Mouse (Mus musculus) lung, postnatal 0 days (tissue): ENCODE measurements around the gene Adcy7. TPM values are rescaled to one million over a fixed set of nuclear protein-coding genes. Genes with fewer than 3 reads are reported as not detected.

Experiments used
- ATAC-seq: fragments of 200-750 bp; cut with Nextera tagmentation; 2 replicates; pipeline ENCODE4 v1.8.0; 2017; ENCODE audit warnings: moderate library complexity
- DNase-seq: peaks from one replicate; pipeline ENCODE4 v3.0.0-alpha.2; 2016; ENCODE audit warnings: low spot score
- H3K27ac ChIP-seq: fragments of 300-500 bp; sonication (generic); 2 replicates; pipeline ENCODE4 v1.5.1; 2014; ENCODE audit warnings: antibody characterized with exemption, mild to moderate bottlenecking, low read length, mixed read lengths
- H3K27me3 ChIP-seq: fragments of 300-500 bp; sonication (generic); replicated peaks from 2 replicates; pipeline ENCODE4 v1.6.1; 2014; ENCODE audit warnings: low read length, mixed read lengths; ENCODE audit not compliant: insufficient read depth
- H3K36me3 ChIP-seq: fragments of 300-500 bp; sonication (generic); 2 replicates; pipeline ENCODE4 v1.6.1; 2014; ENCODE audit warnings: low read length, mixed read lengths; ENCODE audit not compliant: insufficient read depth
- H3K4me1 ChIP-seq: fragments of 300-500 bp; sonication (generic); 2 replicates; pipeline ENCODE4 v1.6.1; 2014; ENCODE audit warnings: antibody characterized with exemption, low read depth, low read length, mixed read lengths; ENCODE audit not compliant: insufficient read depth
- H3K4me2 ChIP-seq: fragments of 300-500 bp; sonication (generic); replicated peaks from 2 replicates; pipeline ENCODE4 v1.6.1; 2014; ENCODE audit warnings: low read depth, mild to moderate bottlenecking, low read length, moderate library complexity, mixed read lengths
- H3K4me3 ChIP-seq: fragments of 300-500 bp; sonication (generic); 2 replicates; pipeline ENCODE4 v1.5.1; 2014; ENCODE audit warnings: low read depth, low read length
- H3K9ac ChIP-seq: fragments of 300-500 bp; sonication (generic); replicated peaks from 2 replicates; pipeline ENCODE4 v1.6.1; 2014; ENCODE audit warnings: low read depth, mild to moderate bottlenecking
- H3K9me3 ChIP-seq: fragments of 300-500 bp; sonication (generic); 2 replicates; pipeline ENCODE4 v1.6.1; 2016; ENCODE audit warnings: low read length, mixed read lengths
- CTCF ChIP-seq: IDR thresholded peaks from 2 replicates; pipeline ENCODE4 v1.5.1; 2016; ENCODE audit warnings: antibody characterized with exemption, mild to moderate bottlenecking
- EP300 ChIP-seq: IDR thresholded peaks from 2 replicates; pipeline ENCODE4 v1.6.1; 2016; ENCODE audit warnings: antibody characterized with exemption, mild to moderate bottlenecking, control low read depth
- WGBS: fragments of 180-500 bp; shearing (Covaris S2); extraction: QIAGEN DNeasy Blood & Tissue Kit; methylation state at CpG from one replicate; pipeline ENCODE4 v1.1.7; 2014; 5-methylcytosine and 5-hydroxymethylcytosine counted together
- polyA plus RNA-seq: library from polyadenylated mRNA; unstranded; fragments of >200 nt; fragmentation: Nextera tagmentation; extraction: Ambion mirVana; gene quantifications from 2 replicates; pipeline ENCODE4 v1.2.1, GENCODE M21; 2015

The Adcy7 gene
- polyA plus RNA-seq, 1 experiment from 2014 or later = 16.5 TPM

GRCm38 (mm10) chr8:88293590-88294356 lies 21.6 kb downstream of the Adcy7 start:
- DNase-seq = no peak
- Histone ChIP-seq H3K4me1 (0 out of 2 replicates have a peak, but pooled peaks cover 7% of the 10 kb centered on the region), H3K27me3 (no peaks in the 10 kb centered on the region), H3K9me3 (no peaks in the 10 kb centered on the region), H3K9ac (no peak overlapping the region), H3K36me3 (0 out of 2 replicates have a peak, but pooled peaks cover 3% of the 10 kb centered on the region), H3K27ac (no peak overlapping the region), H3K4me2 (0 out of 2 replicates have a peak overlapping the region, but pooled peaks have one; percentile 5), H3K4me3 (no peak overlapping the region)
- WGBS = 82% methylated on average over 9 of the region's 9 CpGs
- TF ChIP-seq EP300 = no peak
- no peak for TF ChIP-seq CTCF
- 0 out of 2 replicates have a peak, but pooled peaks have one; percentile 8 for ATAC-seq

DNA sequence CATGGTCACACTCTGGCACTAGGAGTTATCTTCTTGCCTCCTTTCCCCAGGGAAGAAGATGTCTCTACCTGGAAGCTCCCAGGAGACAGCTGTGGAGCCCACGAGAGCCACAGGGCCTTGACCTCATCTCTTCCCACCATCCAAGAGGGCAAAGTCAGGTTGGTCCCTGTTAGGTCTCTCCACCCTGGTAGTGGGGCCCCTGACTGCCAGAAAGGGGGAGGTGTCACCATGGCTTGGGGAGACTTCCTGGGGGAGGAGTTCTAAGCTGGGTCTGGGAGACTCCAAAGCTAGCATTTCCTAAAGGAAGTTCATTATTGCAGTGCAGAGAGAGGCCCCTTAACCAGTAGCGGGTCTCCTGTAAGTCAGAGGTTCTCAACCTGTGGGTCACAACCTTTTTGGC lies 22.8 kb downstream of the Adcy7 start:
- Histone ChIP-seq H3K36me3 (0 out of 2 replicates have a peak, but pooled peaks cover 3% of the 10 kb centered on the region), H3K9me3 (no peaks in the 10 kb centered on the region), H3K27ac (0 out of 2 replicates have a peak overlapping the region, but pooled peaks have one; percentile 14), H3K4me1 (0 out of 2 replicates have a peak, but pooled peaks cover 7% of the 10 kb centered on the region), H3K27me3 (no peaks in the 10 kb centered on the region), H3K4me2 (no peak overlapping the region), H3K4me3 (no peak overlapping the region), H3K9ac (no peak overlapping the region)
- TF ChIP-seq EP300 (no peak), CTCF (no peak)
- no peak for ATAC-seq
- DNase-seq = no peak
- 58% methylated on average over 2 of the region's 2 CpGs for WGBS

DNA sequence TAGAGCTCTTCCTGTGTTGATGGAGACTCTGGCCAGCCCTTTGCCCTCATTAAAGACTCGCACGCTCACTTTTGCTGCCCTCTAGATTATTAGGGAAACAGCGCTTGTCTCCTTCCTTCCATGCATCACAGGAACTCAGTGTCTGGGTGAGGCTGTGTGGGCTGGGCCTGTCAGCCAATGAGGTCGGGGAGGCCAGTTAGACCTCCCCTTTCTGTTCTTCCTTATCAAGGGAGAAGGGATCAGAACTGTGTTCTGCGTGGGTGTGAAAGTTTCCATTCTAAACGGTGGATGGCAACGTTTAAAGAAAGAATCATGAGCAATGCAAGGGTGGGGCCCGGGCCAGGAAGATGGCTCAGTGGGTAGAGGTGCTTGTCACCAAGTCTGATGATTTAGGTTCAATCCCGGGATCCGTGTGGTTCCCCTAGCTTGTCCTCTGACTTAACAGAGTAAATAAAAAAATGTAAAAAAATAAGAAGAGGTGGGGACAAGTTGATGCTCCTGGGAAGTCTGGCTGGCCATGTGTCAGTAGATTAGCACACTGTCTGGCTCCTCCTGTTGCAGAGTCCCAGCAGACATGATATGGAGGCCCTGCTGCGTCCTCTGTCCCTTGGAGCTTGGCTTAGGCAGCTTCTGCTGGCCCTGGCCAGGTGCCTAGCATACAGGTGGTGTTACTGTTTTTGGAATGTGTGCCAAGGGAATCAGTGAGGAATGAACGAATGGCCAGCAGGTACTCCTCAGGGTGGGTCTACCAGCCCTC lies 26.0 kb downstream of the Adcy7 start:
- no peaks in the 10 kb centered on the region for H3K27me3 ChIP-seq
- ATAC-seq = peak; percentile 53
- DNase-seq = peak; percentile 46
- no peak overlapping the region for H3K4me3 ChIP-seq
- H3K4me1 ChIP-seq = 0 out of 2 replicates have a peak, but pooled peaks cover 7% of the 10 kb centered on the region
- peaks cover 3% of the 10 kb centered on the region; the same call in 1 of the 2 replicates for H3K36me3 ChIP-seq
- H3K4me2 ChIP-seq = no peak overlapping the region
- H3K27ac ChIP-seq = no peak overlapping the region
- H3K9me3 ChIP-seq = no peaks in the 10 kb centered on the region
- no peak overlapping the region for H3K9ac ChIP-seq
- TF ChIP-seq EP300 = no peak
- TF ChIP-seq CTCF = no peak
- 45% methylated on average over 12 of the region's 12 CpGs for WGBS

- H3K36me3 ChIP-seq = peaks cover 3% of the 10 kb centered on the region; the same call in 1 of the 2 replicates
- 0 out of 2 replicates have a peak, but pooled peaks cover 7% of the 10 kb centered on the region for H3K4me1 ChIP-seq
- H3K27ac ChIP-seq = no peak overlapping the region
- TF ChIP-seq EP300 (no peak), CTCF (no peak)
- no peak overlapping the region for H3K4me3 ChIP-seq
- H3K9me3 ChIP-seq = no peaks in the 10 kb centered on the region
- DNase-seq = no peak
- no peak for ATAC-seq
- WGBS = 85% methylated on average over 10 of the region's 10 CpGs
- H3K9ac ChIP-seq = no peak overlapping the region
- no peaks in the 10 kb centered on the region for H3K27me3 ChIP-seq
- H3K4me2 ChIP-seq = no peak overlapping the region
These were observed 26.5 kb downstream of the Adcy7 start for GRCm38 (mm10) chr8:88298733-88299103.

DNA sequence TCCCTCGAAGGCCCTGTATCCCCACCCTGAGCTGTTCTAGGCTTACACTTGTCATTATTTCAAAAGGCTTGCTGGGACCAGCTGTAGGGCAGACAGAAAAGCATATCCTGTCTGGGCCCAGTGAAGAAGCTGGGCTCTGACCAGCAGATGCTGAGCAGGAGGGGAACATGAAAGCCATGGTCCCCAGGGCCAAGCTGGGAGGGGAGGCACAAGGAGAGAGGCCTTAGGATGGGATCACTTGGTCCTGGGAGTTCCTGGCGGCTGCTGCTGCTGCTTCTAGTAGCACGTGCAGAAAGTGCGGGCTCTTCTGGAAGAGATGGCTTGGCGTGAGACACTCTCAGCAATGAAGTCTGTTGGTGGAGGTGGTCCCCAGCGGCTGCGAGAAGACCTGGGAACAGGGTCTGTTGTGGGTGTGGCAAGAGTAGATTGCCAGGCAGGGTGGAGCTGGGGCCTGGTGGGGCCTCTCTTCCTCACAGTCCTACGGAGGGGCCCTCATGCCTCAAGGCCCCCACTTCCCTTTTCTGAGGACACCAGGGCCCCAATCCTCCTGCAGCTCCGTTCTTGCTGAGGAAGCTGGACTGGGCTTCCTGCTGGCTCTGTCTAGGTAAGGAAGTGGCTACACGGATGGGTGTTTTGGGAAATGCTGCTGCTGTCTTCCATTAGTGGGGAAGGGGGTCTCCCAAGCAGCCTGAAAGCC lies 27.9 kb downstream of the Adcy7 start:
- TF ChIP-seq EP300 (no peak), CTCF (no peak)
- peaks cover 3% of the 10 kb centered on the region; the same call in 1 of the 2 replicates for H3K36me3 ChIP-seq
- 68% methylated on average over 9 of the region's 10 CpGs for WGBS
- no peaks in the 10 kb centered on the region for H3K9me3 ChIP-seq
- DNase-seq = peak; percentile 36
- no peak for ATAC-seq
- no peak overlapping the region for H3K9ac ChIP-seq
- 0 out of 2 replicates have a peak, but pooled peaks cover 7% of the 10 kb centered on the region for H3K4me1 ChIP-seq
- no peaks in the 10 kb centered on the region for H3K27me3 ChIP-seq
- H3K4me2 ChIP-seq = no peak overlapping the region
- H3K27ac ChIP-seq = no peak overlapping the region
- no peak overlapping the region for H3K4me3 ChIP-seq
